In the genomic region with DNA sequence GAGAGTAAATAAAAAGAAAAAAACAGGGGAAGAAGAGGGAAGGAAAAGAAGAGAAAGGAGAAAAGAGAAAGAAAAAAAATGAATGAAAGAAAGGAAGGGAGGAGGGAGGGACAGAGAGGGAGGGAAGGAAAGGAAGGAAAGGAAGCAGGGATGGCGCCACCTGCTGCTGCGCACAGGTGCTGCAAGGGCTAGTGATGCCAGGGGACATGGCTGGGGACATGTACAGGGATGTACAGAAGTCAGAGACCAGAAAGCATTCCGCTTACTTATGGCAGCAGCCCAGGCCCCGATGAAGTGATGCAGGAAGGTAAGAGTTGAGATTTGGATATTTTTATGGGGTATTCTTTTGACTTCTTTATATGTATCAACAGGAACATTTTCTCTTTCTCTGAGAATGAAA, we compare ENCODE assay signal across 8 mouse cellular contexts. TPM values are rescaled to one million over a fixed set of nuclear protein-coding genes. Genes with fewer than 3 reads are reported as not detected.
DNase-seq lines count a peak whose midpoint lies in the region; ATAC-seq and TF ChIP-seq lines count a peak whose summit lies in the region.

No protein-coding gene starts in this region.

- no peak overlapping the region for H3K4me2 ChIP-seq in forebrain, embryonic 11.5 days (ENCODE audit: low read depth, low read length, severe bottlenecking)
- no peak overlapping the region for H3K4me2 ChIP-seq in forebrain, embryonic 12.5 days

- intact Hi-C loops in left cerebral cortex, postnatal 36 days (cut with DNase I) = no loop called here

- no peak overlapping the region for H3K9ac ChIP-seq in forebrain, embryonic 11.5 days (ENCODE audit: low read length)
- H3K9ac ChIP-seq in forebrain, embryonic 12.5 days = no peak overlapping the region

- H3K4me1 ChIP-seq in forebrain, embryonic 11.5 days (replicated peaks; ENCODE audit: control insufficient read depth, insufficient read depth, low read length) = no peaks in the 10 kb centered on the region
- no peaks in the 10 kb centered on the region for H3K4me1 ChIP-seq in forebrain, embryonic 12.5 days
- no peaks in the 10 kb centered on the region for H3K4me1 ChIP-seq in thymus, adult 2 months (replicated peaks; ENCODE audit: control insufficient read depth, insufficient read depth, low read length)
- peaks cover 9% of the 10 kb centered on the region for H3K4me1 ChIP-seq in olfactory bulb, adult 2 months (ENCODE audit: control insufficient read depth, insufficient read depth, low read length)

- H3K4me3 ChIP-seq in forebrain, embryonic 11.5 days (ENCODE audit: low read depth, low read length) = no peak overlapping the region
- no peak overlapping the region for H3K4me3 ChIP-seq in forebrain, embryonic 12.5 days (replicated peaks)
- no peak overlapping the region for H3K4me3 ChIP-seq in thymus, adult 2 months (ENCODE audit: control insufficient read depth, insufficient read depth, low read length)
- H3K4me3 ChIP-seq in olfactory bulb, adult 2 months (ENCODE audit: insufficient read depth, low read depth, low read length) = no peak overlapping the region

- no peaks in the 10 kb centered on the region for H3K27me3 ChIP-seq in forebrain, embryonic 11.5 days (ENCODE audit: control insufficient read depth, insufficient read depth, low read length)
- H3K27me3 ChIP-seq in forebrain, embryonic 12.5 days = no peaks in the 10 kb centered on the region
- H3K27me3 ChIP-seq in thymus, adult 2 months (ENCODE audit: control insufficient read depth, insufficient read depth, low read length) = no peaks in the 10 kb centered on the region

- no peak for ATAC-seq in forebrain, embryonic 11.5 days (replicated peaks; ENCODE audit: low FRiP score)
- no peak for ATAC-seq in forebrain, embryonic 12.5 days (ENCODE audit: low FRiP score)

- no peak overlapping the region for H3K27ac ChIP-seq in forebrain, embryonic 11.5 days (ENCODE audit: low read depth, low read length)
- H3K27ac ChIP-seq in forebrain, embryonic 12.5 days = no peak overlapping the region
- no peak overlapping the region for H3K27ac ChIP-seq in thymus, adult 2 months (ENCODE audit: control insufficient read depth, insufficient read depth, low read length)
- no peak overlapping the region for H3K27ac ChIP-seq in olfactory bulb, adult 2 months (ENCODE audit: insufficient read depth, low read depth, low read length)

- no peak for TF ChIP-seq POLR2A in thymus, adult 2 months (IDR thresholded peaks at IDR 0.05; ENCODE audit: control insufficient read depth, extremely low read depth, insufficient read depth, low read length, poor library complexity)
- TF ChIP-seq POLR2A in olfactory bulb, adult 2 months (IDR thresholded peaks at IDR 0.05; ENCODE audit: insufficient read depth, low read depth, low read length) = no peak

- H3K9me3 ChIP-seq in forebrain, embryonic 11.5 days (ENCODE audit: control insufficient read depth, low read length) = no peaks in the 10 kb centered on the region
- no peaks in the 10 kb centered on the region for H3K9me3 ChIP-seq in forebrain, embryonic 12.5 days

- peak; percentile 82; the same call in 1 of the 2 replicates for TF ChIP-seq CTCF in thymus, adult 2 months (IDR thresholded peaks at IDR 0.05; ENCODE audit: borderline replicate concordance, control insufficient read depth, extremely low read depth, insufficient read depth, low read length, poor library complexity)
- TF ChIP-seq CTCF in olfactory bulb, adult 2 months (IDR thresholded peaks at IDR 0.05; ENCODE audit: insufficient read depth, low read depth, low read length) = peak; percentile 50; the same call in 1 of the 2 replicates

- H3K36me3 ChIP-seq in forebrain, embryonic 11.5 days (ENCODE audit: control insufficient read depth, insufficient read depth, low read length) = no peaks in the 10 kb centered on the region; the same call in 1 of the 2 replicates
- peaks cover 5% of the 10 kb centered on the region; the same call in 1 of the 2 replicates for H3K36me3 ChIP-seq in forebrain, embryonic 12.5 days (replicated peaks)
- H3K36me3 ChIP-seq in thymus, adult 2 months (ENCODE audit: control insufficient read depth, insufficient read depth, low read length) = no peaks in the 10 kb centered on the region

- 64% methylated on average over 4 of the region's 4 CpGs for WGBS in forebrain, embryonic 11.5 days
- 68% methylated on average over 4 of the region's 4 CpGs for WGBS in forebrain, embryonic 12.5 days
- WGBS in thymus, adult 2 months = 80% methylated on average over 4 of the region's 4 CpGs
- WGBS in olfactory bulb, adult 2 months = 76% methylated on average over 4 of the region's 4 CpGs

- peak; percentile 70 for DNase-seq in forebrain, embryonic 11.5 days (ENCODE audit: low spot score)
- peak; percentile 32 for DNase-seq in thymus, adult 2 months
- no peak for DNase-seq in thymus, adult 18-20 months
- peak; percentile 36 for DNase-seq in kidney, postnatal 10 days
- no peak for DNase-seq in left cerebral cortex, adult 9 months (ENCODE audit: low spot score in 2 of 2)
- DNase-seq in left cerebral cortex, postnatal 36 days (ENCODE audit: low spot score in 2 of 2) = no peak

RNA-seq across cellular contexts. Expression of a gene that starts 33.4 kb away (rescaled TPM):
- polyA plus RNA-seq in forebrain, embryonic 11.5 days (2014; fragmentation: Nextera tagmentation; extraction: Ambion mirVana) = 78.3 and 85.0 TPM in 2 replicates
- polyA plus RNA-seq in forebrain, embryonic 12.5 days (2016; fragmentation: Nextera tagmentation; extraction: Ambion mirVana) = 96.0 and 100 TPM in 2 replicates
- 23.5 and 32.5 TPM in 2 replicates for polyA plus RNA-seq in thymus, adult 2 months (2012; rRNA removed)
- not detected in 2 replicates for polyA plus RNA-seq in olfactory bulb, adult 2 months (2012; ENCODE audit: insufficient read depth, insufficient read length, low replicate concordance, missing spikeins)
- 10 to 100 TPM; 17.0 to 17.8 TPM for total RNA-seq in left cerebral cortex, postnatal 36 days (2021)

Comparison
In these comparisons a context has a peak if more than half of its experiments do, and no peak if none do; other contexts are left out.
1. DNase-seq: peak in forebrain, embryonic 11.5 days (single experiment), thymus, adult 2 months (single experiment) and kidney, postnatal 10 days (single experiment); none in thymus, adult 18-20 months (0 of 2), left cerebral cortex, adult 9 months (0 of 2) and left cerebral cortex, postnatal 36 days (0 of 2).
2. RNA of a gene that starts 33.4 kb away (polyA plus RNA-seq): 96.0 to 100 TPM in forebrain, embryonic 12.5 days, 78.3 to 85.0 TPM in forebrain, embryonic 11.5 days and 23.5 to 32.5 TPM in thymus, adult 2 months; not detected in olfactory bulb, adult 2 months; every median in the first group is over 10 times any median in the second.